Mouse (Mus musculus) lung, adult 18-20 months (tissue): ENCODE measurements around the gene Slc51a.
"Not testable (repeated sequence)": the region's sequence is repeated elsewhere in the genome, so short reads cannot be mapped to it uniquely, and the experiment has no call there.

Source experiments
- DNase-seq, 2 experiments: peaks; one replicate each; pipeline ENCODE4 v3.0.0; 2022; ENCODE audit warnings: mixed read lengths in 2 of 2

The Slc51a gene

DNA sequence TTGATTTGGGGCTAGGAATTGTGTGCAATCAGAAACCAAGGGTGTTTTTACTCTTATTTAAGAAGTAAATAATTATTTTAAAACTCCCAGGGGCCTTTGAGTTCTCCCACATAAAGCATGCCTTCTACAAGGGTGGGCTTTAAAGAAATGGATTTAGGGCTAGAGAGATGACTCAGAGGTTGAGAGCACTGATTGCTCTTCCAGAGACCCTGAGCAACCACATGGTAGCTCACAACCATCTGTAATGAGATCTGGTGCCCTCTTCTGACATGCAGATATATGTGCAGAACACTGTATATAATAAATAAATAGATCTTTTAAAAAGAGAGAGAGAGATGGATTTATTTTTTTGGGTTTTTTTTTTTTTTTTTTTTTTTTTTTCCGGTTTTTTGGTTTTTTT lies 22.8 kb downstream of the Slc51a start:
- no peak for DNase-seq

- no peak for DNase-seq
Measured at GRCm38 (mm10) chr16:32463426-32463825, 24.3 kb downstream of the Slc51a start.

- DNase-seq, result no peak
Measured at GRCm38 (mm10) chr16:32462950-32463349, 24.7 kb downstream of the Slc51a start.

DNA sequence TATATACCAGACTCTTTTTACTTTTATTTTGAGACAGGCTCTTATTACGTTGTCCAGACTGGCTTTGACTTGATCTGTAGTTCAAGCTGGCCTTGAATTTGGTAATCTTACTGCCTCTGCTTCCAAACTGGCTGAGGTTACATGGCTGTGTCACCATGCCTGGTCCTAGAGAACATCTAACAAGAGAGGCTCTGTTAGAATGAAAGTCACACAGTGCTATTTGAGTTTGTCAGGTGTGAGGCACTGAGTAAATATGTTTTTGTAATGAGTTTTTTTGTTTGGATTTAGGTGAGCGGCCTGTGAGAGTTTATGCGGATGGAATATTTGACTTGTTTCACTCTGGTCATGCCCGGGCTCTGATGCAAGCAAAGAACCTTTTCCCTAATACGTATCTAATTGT lies 26.0 kb downstream of the Slc51a start:
- DNase-seq, result no peak

- DNase-seq, result no peak
Measured at GRCm38 (mm10) chr16:32460518-32460917, 27.2 kb downstream of the Slc51a start.

- DNase-seq, result peak; percentile 66 to 83
Measured at GRCm38 (mm10) chr16:32457589-32458386, 29.9 kb downstream of the Slc51a start.

GRCm38 (mm10) chr16:32456761-32457160 lies 30.9 kb downstream of the Slc51a start:
- DNase-seq, result no peak

GRCm38 (mm10) chr16:32456086-32456485 lies 31.6 kb downstream of the Slc51a start:
- no peak for DNase-seq

DNA sequence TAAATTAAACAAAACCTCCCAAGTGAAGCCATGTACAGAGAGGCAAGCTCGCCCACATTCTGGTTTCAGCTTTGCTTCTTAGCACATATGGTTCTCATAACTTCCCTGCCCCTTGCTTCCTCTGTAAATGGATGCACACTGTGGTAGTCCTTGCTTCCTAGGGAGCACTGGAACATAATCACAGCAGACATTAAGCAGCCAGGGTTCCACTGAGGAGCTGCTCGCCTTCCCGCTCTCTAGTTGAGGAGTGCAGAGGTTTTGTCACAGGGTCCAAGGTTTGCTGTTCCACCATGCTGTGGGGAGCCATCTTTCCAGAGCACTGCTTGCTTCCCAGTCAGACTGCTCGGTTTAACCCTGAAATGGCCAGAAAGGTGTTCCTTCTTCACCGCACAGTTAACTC lies 33.0 kb downstream of the Slc51a start:
- no peak for DNase-seq

DNA sequence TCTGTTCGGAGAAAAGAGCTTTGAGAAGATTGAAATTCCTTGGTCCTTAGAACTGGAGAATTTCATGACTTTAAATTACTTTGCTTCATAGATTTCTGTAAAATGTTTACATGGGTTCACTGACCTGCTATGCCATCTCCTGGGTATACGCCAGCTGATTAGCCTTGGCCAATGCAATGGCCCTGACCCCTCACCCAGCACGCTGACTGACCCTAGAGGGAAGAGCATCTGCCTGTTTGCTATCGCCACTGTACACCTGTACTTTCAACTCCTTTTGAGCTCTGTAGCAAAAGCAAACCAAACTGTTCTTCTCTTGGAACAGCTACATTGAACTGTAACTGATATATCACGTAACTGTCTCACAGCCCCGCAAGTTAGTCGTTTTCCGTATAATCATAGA lies 34.6 kb downstream of the Slc51a start:
- no peak for DNase-seq

- DNase-seq, result no peak
Measured at GRCm38 (mm10) chr16:32450133-32450532, 37.5 kb downstream of the Slc51a start.

DNA sequence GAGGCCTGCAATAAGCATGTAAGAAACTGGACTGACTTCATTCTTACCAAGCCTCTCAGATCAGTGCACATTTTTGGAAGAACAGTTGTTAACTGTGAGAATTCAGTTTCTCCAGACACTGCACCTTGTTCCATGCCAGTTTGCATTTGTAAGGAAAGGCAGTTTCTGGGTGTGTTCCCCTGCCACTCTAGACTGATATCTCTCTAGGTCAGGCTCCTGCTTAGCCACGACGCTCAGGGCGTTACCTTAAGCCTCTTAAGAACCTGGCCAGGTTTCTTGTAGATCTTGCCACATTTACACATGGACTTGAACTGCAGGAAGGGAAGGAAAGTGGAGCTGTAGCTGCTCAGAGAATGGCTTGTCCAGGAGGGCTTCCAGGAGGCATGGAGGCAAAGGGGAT lies 38.0 kb downstream of the Slc51a start:
- peak in 1 of 2 experiments; percentile 45 for DNase-seq

- DNase-seq, result no peak
Measured at GRCm38 (mm10) chr16:32446563-32447138, 41.0 kb downstream of the Slc51a start.

DNA sequence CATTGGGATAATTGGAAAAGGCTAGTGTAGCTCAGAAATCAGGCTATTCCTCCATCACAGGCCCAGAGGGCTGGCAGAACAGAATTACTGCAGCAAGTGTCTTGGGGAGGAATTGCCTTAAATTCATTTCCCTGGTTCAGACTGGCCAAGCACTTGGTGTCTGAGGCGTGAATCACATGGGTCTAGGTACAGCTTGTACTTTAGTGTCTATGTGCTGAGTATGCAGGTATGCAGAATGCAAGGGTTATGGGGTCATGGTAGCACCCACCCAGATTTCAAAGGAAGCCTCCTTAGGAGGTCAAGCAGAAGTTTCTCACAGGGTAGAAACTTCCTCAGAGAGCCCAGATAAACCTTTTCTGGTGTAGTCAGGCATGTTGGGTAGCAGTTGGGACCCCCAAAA lies 42.1 kb downstream of the Slc51a start:
- no peak for DNase-seq

- not testable (repeated sequence) for DNase-seq
Measured at GRCm38 (mm10) chr16:32444615-32445014, 43.1 kb downstream of the Slc51a start.

DNA sequence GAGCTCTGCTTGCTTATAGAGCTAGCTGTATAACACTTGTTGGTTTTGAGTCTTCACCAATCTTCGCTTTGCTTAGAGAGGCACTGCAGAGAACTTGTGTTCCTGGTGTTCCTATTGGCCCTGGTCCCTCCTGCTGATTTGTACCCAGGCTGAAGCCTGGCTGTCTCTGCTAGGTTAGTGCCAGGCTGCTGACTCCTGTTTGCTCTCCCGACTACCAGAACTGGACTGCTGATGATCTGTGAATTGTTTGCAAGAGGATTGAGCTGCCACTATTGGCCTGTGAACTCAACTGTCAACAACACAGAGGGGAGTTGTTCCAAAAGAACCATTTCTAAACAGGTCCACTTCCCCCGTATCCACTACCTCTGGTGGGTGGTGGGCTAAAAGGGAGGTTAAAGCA lies 46.2 kb downstream of the Slc51a start:
- DNase-seq, result no peak

DNA sequence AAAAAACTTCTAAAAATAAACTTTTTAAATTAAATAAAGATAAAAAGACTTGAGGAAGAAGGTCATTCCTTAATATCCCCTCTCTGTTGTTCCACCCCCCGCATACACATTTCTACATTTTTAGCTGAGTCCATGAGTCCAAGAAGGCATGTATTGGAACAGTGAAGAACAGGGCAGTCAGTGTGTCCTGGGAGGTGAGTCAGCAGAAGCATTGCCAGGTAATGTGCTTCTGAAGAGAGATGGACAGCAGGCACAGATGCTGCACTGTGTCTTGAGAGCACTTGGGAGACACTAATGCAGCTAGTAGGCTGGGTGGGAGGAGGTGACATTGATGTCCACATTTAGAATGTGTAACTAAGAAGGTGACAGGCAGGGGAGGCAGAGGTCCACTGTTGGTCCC lies 50.4 kb downstream of the Slc51a start:
- DNase-seq, result no peak

GRCm38 (mm10) chr16:32436657-32437056 lies 51.0 kb downstream of the Slc51a start:
- DNase-seq, result no peak

DNA sequence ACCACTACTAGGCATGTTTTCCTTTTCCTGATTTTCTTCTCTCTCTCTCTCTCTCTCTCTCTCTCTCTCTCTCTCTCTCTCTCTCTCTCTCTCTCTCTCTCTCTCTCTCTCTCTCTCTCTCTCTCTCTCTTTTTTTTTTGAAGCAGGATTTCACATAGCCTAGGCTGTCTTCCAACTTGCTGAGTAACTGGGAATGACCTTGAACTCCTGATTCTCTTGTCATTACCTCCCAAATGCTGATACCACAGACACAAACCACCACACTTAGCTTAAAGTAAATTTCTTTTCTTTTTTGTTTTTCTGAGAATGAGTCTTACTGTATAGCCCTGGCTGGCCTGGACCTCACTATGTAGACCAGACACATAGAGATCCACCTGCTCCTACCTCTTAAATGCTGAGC lies 53.0 kb downstream of the Slc51a start:
- no peak for DNase-seq

- DNase-seq, result peak; percentile 86 to 91
Measured at GRCm38 (mm10) chr16:32434066-32434465, 53.6 kb downstream of the Slc51a start.

GRCm38 (mm10) chr16:32433138-32433537 lies 54.5 kb downstream of the Slc51a start:
- DNase-seq, result peak in 1 of 2 experiments; percentile 25

GRCm38 (mm10) chr16:32431926-32432325 lies 55.8 kb downstream of the Slc51a start:
- DNase-seq, result no peak

GRCm38 (mm10) chr16:32431047-32431591 lies 56.6 kb downstream of the Slc51a start:
- DNase-seq, result peak; percentile 39 to 43

DNA sequence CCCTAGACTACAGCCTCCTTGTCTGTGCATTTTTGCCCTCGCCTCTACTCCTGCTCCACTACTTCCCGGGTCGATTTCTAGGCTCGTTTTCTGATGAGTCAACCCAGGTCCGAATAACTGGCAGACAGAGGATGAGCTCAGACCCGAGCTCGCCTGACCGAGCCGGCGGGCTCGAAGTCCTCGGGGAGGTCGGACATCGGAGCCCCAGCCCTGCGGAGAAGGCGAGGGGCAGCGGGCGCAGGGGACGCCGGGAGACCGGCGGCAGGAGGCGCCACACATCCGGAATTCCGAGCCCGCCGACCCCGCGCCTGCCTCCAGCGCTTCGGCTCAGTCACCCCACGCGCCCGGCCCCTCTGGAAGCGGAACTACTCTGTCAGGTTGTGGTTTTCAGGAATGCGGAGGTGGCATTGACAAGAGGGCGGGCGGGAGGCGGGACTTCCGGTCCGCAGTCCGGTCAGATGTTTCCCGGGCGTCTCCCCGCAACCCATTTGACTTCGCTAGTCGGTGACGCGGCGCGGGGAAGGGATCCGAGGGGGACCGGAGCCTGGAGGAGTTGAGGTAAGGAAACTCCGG lies 57.1 kb downstream of the Slc51a start, which contains the start of gene Pcyt1a:
Gene Pcyt1a (plus strand): TSS at position 448 of the 573 bp plus-strand sequence.
- DNase-seq, result peak; percentile 91 to 93
